In the genomic region with DNA sequence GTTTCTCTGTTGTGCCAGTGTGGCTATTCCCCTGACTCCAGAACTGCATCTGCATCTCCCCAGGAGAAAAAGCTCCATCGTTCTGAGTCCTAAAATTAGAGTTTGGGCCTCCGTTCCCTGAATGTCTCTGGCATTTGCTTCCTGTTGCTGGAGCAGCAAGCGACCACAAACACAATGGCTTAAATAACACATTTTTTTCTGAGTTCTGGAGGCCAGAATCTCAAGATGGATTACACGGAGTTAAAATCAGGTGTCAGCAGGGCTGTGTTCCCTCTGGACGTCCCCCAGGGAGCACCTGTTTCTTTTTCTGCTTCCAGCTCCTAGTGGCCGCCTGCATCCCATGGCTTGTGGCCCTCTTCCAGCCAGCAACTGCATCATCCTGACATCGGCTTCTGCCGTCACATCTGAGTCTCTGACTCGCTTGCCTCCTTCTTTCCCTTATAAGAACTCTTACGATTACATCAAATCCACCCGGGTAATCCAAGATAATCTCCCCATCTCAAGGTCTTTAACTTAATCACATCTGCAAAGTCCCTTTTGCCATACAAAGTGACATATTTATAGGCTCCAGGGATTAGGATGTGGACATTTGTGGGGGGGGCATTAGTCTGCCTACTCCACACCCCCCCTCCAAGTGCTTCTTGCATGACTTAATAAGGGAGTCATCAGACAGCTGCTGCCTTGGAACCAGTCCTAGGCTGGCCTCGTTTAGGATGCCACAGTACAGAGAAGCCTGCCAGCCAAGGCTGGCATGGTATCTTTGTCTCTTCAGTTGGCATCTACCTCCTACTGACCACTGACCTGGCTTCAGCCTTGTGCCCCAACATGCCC, we compare ENCODE assay signal across 9 mouse cellular contexts. TPM values are rescaled to one million over a fixed set of nuclear protein-coding genes. Genes with fewer than 3 reads are reported as not detected.
A peak's percentile ranks its signal among the peaks of the same experiment; 100 is the strongest.
DNase-seq lines count a peak whose midpoint lies in the region; ATAC-seq and TF ChIP-seq lines count a peak whose summit lies in the region.
"Had no signal": no experiment of that assay in that cellular context is flagged by ENCODE, and none has a peak within 500 bp of the region (broad histone marks: within the 10 kb centered on the region; RNA-seq: fewer than 3 reads in every experiment).

No protein-coding gene starts in this region.

- DNase-seq in hindbrain, embryonic 10.5 days (ENCODE audit: low spot score) = no peak
- peak; percentile 76 for DNase-seq in brain, embryonic 14.5 days (ENCODE audit: low read depth)
- DNase-seq in gastrocnemius, adult 18-20 months (ENCODE audit: low spot score) = peak; percentile 91
- DNase-seq in adrenal gland, postnatal 10 days = no peak

- no peak overlapping the region for H3K9ac ChIP-seq in hindbrain, embryonic 13.5 days
- no peak overlapping the region for H3K9ac ChIP-seq in neural tube, embryonic 14.5 days (replicated peaks; ENCODE audit: low read depth, low read length)
- H3K9ac ChIP-seq: limb, embryonic 12.5 days had no signal

- TF ChIP-seq CTCF in brain, embryonic 14.5 days (IDR thresholded peaks at IDR 0.05; ENCODE audit: borderline replicate concordance, extremely low read depth, insufficient read depth, insufficient read length) = no peak

- H3K4me1 ChIP-seq in hindbrain, embryonic 13.5 days (replicated peaks) = peaks cover 48% of the 10 kb centered on the region
- peaks cover 32% of the 10 kb centered on the region for H3K4me1 ChIP-seq in hindbrain, embryonic 10.5 days (replicated peaks)
- peaks cover 21% of the 10 kb centered on the region for H3K4me1 ChIP-seq in neural tube, embryonic 14.5 days (ENCODE audit: control insufficient read depth, insufficient read depth, low read length)

- no peak for TF ChIP-seq POLR2A in brain, embryonic 14.5 days (IDR thresholded peaks at IDR 0.05; ENCODE audit: borderline replicate concordance, extremely low read depth, insufficient read depth, insufficient read length, poor library complexity, severe bottlenecking)

- no peak overlapping the region for H3K4me3 ChIP-seq in hindbrain, embryonic 13.5 days
- no peak overlapping the region for H3K4me3 ChIP-seq in hindbrain, embryonic 10.5 days
- H3K4me3 ChIP-seq in neural tube, embryonic 14.5 days (ENCODE audit: low read depth, low read length) = no peak overlapping the region
- H3K4me3 ChIP-seq: limb, embryonic 12.5 days had no signal

- peak overlapping the region; percentile 78 for H3K27ac ChIP-seq in hindbrain, embryonic 13.5 days
- H3K27ac ChIP-seq in hindbrain, embryonic 10.5 days = no peak overlapping the region
- H3K27ac ChIP-seq in neural tube, embryonic 14.5 days (ENCODE audit: low read depth, low read length) = peak overlapping the region; percentile 34; the same call in 1 of the 2 replicates
- H3K27ac ChIP-seq: limb, embryonic 12.5 days had no signal

- H3K4me2 ChIP-seq in hindbrain, embryonic 13.5 days = no peak overlapping the region
- no peak overlapping the region for H3K4me2 ChIP-seq in neural tube, embryonic 14.5 days (ENCODE audit: low read depth, low read length)
- H3K4me2 ChIP-seq: limb, embryonic 12.5 days had no signal

- H3K9me3 ChIP-seq in hindbrain, embryonic 13.5 days = no peaks in the 10 kb centered on the region
- H3K9me3 ChIP-seq in hindbrain, embryonic 10.5 days = no peaks in the 10 kb centered on the region
- no peaks in the 10 kb centered on the region for H3K9me3 ChIP-seq in neural tube, embryonic 14.5 days (ENCODE audit: control insufficient read depth, low read length)
- H3K9me3 ChIP-seq: limb, embryonic 12.5 days had no signal

- H3K36me3 ChIP-seq in hindbrain, embryonic 13.5 days = no peaks in the 10 kb centered on the region
- no peaks in the 10 kb centered on the region for H3K36me3 ChIP-seq in hindbrain, embryonic 10.5 days
- H3K36me3 ChIP-seq in neural tube, embryonic 14.5 days (ENCODE audit: control insufficient read depth, insufficient read depth, low read length) = no peaks in the 10 kb centered on the region
- H3K36me3 ChIP-seq: limb, embryonic 12.5 days had no signal

- ATAC-seq in hindbrain, embryonic 13.5 days (ENCODE audit: low FRiP score) = no peak
- no peak for ATAC-seq in neural tube, embryonic 14.5 days (ENCODE audit: low read depth)
- ATAC-seq in CD4-positive, CD25-positive, alpha-beta regulatory T cell, adult 4 months = no peak
- ATAC-seq in megakaryocyte-erythroid progenitor cell, adult 5-6 weeks (replicated peaks; ENCODE audit: low FRiP score, low TSS enrichment, poor library complexity, severe bottlenecking) = no peak

- no peaks in the 10 kb centered on the region for H3K27me3 ChIP-seq in hindbrain, embryonic 13.5 days
- peaks cover 34% of the 10 kb centered on the region for H3K27me3 ChIP-seq in hindbrain, embryonic 10.5 days (ENCODE audit: insufficient read depth, poor library complexity, severe bottlenecking)
- no peaks in the 10 kb centered on the region for H3K27me3 ChIP-seq in neural tube, embryonic 14.5 days (ENCODE audit: control insufficient read depth, insufficient read depth, low read length)

- WGBS in hindbrain, embryonic 13.5 days = 44% methylated on average over 12 of the region's 12 CpGs
- 62% methylated on average over 12 of the region's 12 CpGs for WGBS in hindbrain, embryonic 10.5 days
- WGBS in neural tube, embryonic 14.5 days = 41% methylated on average over 12 of the region's 12 CpGs

RNA-seq across cellular contexts. Expression of gene Enho, which starts 21.0 kb away (rescaled TPM):
- 92.0 and 95.2 TPM in 2 replicates for polyA plus RNA-seq in hindbrain, embryonic 13.5 days (2015; fragmentation: Nextera tagmentation; extraction: Ambion mirVana)
- polyA plus RNA-seq in hindbrain, embryonic 10.5 days (2016; fragmentation: Nextera tagmentation; extraction: Ambion mirVana) = 27.3 and 50.9 TPM in 2 replicates
- polyA plus RNA-seq in brain, embryonic 14.5 days (2012; rRNA removed) = 124 and 147 TPM in 2 replicates
- total RNA-seq in gastrocnemius, adult 18-20 months (2021) = 10 to 100 TPM in 1 of 2 experiments, 1 to 10 TPM in 1; 8.6 to 15.3 TPM
- 109 and 134 TPM in 2 replicates for polyA plus RNA-seq in neural tube, embryonic 14.5 days (2014; fragmentation: Nextera tagmentation; extraction: Ambion mirVana)
- polyA plus RNA-seq in CD4-positive, CD25-positive, alpha-beta regulatory T cell, adult 4 months (2017; shearing (Covaris generic)) = not detected
- not detected in 2 replicates for total RNA-seq in megakaryocyte-erythroid progenitor cell, adult 5-6 weeks (2014; fragmentation: Nextera tagmentation)
- not detected in 2 replicates for total RNA-seq in megakaryocyte-erythroid progenitor cell, adult 5-6 weeks (2017)
- total RNA-seq in adrenal gland, postnatal 10 days (2021) = 10 to 100 TPM; 10.3 to 10.5 TPM

RNA-seq across cellular contexts. Expression of gene Dnaic1, which starts 49.6 kb away (rescaled TPM):
- 3.2 and 5.0 TPM in 2 replicates for polyA plus RNA-seq in hindbrain, embryonic 13.5 days (2015; fragmentation: Nextera tagmentation; extraction: Ambion mirVana)
- 1.4 and 4.3 TPM in 2 replicates for polyA plus RNA-seq in hindbrain, embryonic 10.5 days (2016; fragmentation: Nextera tagmentation; extraction: Ambion mirVana)
- polyA plus RNA-seq in brain, embryonic 14.5 days (2012; rRNA removed) = 2.3 and 2.8 TPM in 2 replicates
- total RNA-seq in gastrocnemius, adult 18-20 months (2021) = under 1 TPM; 0.55 to 0.73 TPM
- 1.7 and 1.9 TPM in 2 replicates for polyA plus RNA-seq in neural tube, embryonic 14.5 days (2014; fragmentation: Nextera tagmentation; extraction: Ambion mirVana)
- not detected for polyA plus RNA-seq in CD4-positive, CD25-positive, alpha-beta regulatory T cell, adult 4 months (2017; shearing (Covaris generic))
- not detected in 2 replicates for total RNA-seq in megakaryocyte-erythroid progenitor cell, adult 5-6 weeks (2014; fragmentation: Nextera tagmentation)
- not detected in 2 replicates for total RNA-seq in megakaryocyte-erythroid progenitor cell, adult 5-6 weeks (2017)
- total RNA-seq in adrenal gland, postnatal 10 days (2021) = 1 to 10 TPM; 3.3 to 3.5 TPM

RNA-seq across cellular contexts. Expression of gene Fam219a, which starts 49.8 kb away (rescaled TPM):
- polyA plus RNA-seq in hindbrain, embryonic 13.5 days (2015; fragmentation: Nextera tagmentation; extraction: Ambion mirVana) = 16.7 and 18.1 TPM in 2 replicates
- 6.2 and 8.3 TPM in 2 replicates for polyA plus RNA-seq in hindbrain, embryonic 10.5 days (2016; fragmentation: Nextera tagmentation; extraction: Ambion mirVana)
- polyA plus RNA-seq in brain, embryonic 14.5 days (2012; rRNA removed) = 78.6 and 97.8 TPM in 2 replicates
- total RNA-seq in gastrocnemius, adult 18-20 months (2021) = 10 to 100 TPM; 21.5 to 21.9 TPM
- 18.8 and 23.5 TPM in 2 replicates for polyA plus RNA-seq in neural tube, embryonic 14.5 days (2014; fragmentation: Nextera tagmentation; extraction: Ambion mirVana)
- under 1 TPM; 0.52 to 0.56 TPM for polyA plus RNA-seq in CD4-positive, CD25-positive, alpha-beta regulatory T cell, adult 4 months (2017; shearing (Covaris generic))
- total RNA-seq in megakaryocyte-erythroid progenitor cell, adult 5-6 weeks (2014; fragmentation: Nextera tagmentation) = 1.7 and 1.9 TPM in 2 replicates
- 0.11 and 0.52 TPM in 2 replicates for total RNA-seq in megakaryocyte-erythroid progenitor cell, adult 5-6 weeks (2017)
- total RNA-seq in adrenal gland, postnatal 10 days (2021) = 10 to 100 TPM; 18.8 to 23.5 TPM

Comparison
In these comparisons a context has a peak if more than half of its experiments do, and no peak if none do; other contexts are left out.
1. DNase-seq: peak in brain, embryonic 14.5 days (single experiment) and gastrocnemius, adult 18-20 months (single experiment); none in hindbrain, embryonic 10.5 days (single experiment) and adrenal gland, postnatal 10 days (single experiment).
2. RNA of gene Enho, which starts 21.0 kb away (polyA plus RNA-seq): 109 to 134 TPM in neural tube, embryonic 14.5 days, 124 to 147 TPM in brain, embryonic 14.5 days, 92.0 to 95.2 TPM in hindbrain, embryonic 13.5 days and 27.3 to 50.9 TPM in hindbrain, embryonic 10.5 days; not detected in CD4-positive, CD25-positive, alpha-beta regulatory T cell, adult 4 months; every median in the first group is over 10 times any median in the second.